Mouse (Mus musculus) limb, embryonic 14.5 days (tissue): Measurements from ENCODE around the gene Zfp668. TPM values are rescaled to one million over a fixed set of nuclear protein-coding genes. Genes with fewer than 3 reads are reported as not detected.
"Not testable (repeated sequence)": the region's sequence is repeated elsewhere in the genome, so short reads cannot be mapped to it uniquely, and the experiment has no call there.

Source experiments
- ATAC-seq: fragments of 200-750 bp; cut with Nextera tagmentation; 2 replicates; pipeline ENCODE4 v1.8.0; 2017; ENCODE audit warnings: low read depth, moderate number of reproducible peaks, moderate TSS enrichment; ENCODE audit not compliant: low FRiP score
- DNase-seq: peaks from one replicate; pipeline ENCODE4 v3.0.0-alpha.2; 2015; ENCODE audit warnings: low spot score
- H3K27ac ChIP-seq: fragments of 300-500 bp; sonication (generic); replicated peaks from 2 replicates; pipeline ENCODE4 v1.5.1; 2014; ENCODE audit warnings: low read depth, mild to moderate bottlenecking, low read length, moderate library complexity, mixed read lengths
- H3K27me3 ChIP-seq: fragments of 300-500 bp; sonication (generic); 2 replicates; pipeline ENCODE4 v1.6.1; 2014; ENCODE audit warnings: low read length, mixed read lengths; ENCODE audit not compliant: control insufficient read depth, insufficient read depth
- H3K36me3 ChIP-seq: fragments of 300-500 bp; sonication (generic); 2 replicates; pipeline ENCODE4 v1.6.1; 2014; ENCODE audit warnings: mild to moderate bottlenecking, low read length, moderate library complexity, mixed read lengths; ENCODE audit not compliant: control insufficient read depth, insufficient read depth
- H3K4me1 ChIP-seq: fragments of 300-500 bp; sonication (generic); 2 replicates; pipeline ENCODE4 v1.6.1; 2014; ENCODE audit warnings: antibody characterized with exemption, low read length, mixed read lengths; ENCODE audit not compliant: control insufficient read depth, insufficient read depth
- H3K4me2 ChIP-seq: fragments of 300-500 bp; sonication (generic); replicated peaks from 2 replicates; pipeline ENCODE4 v1.6.1; 2014; ENCODE audit warnings: low read depth, mild to moderate bottlenecking, low read length, moderate library complexity; ENCODE audit not compliant: severe bottlenecking
- H3K4me3 ChIP-seq: fragments of 300-500 bp; sonication (generic); replicated peaks from 2 replicates; pipeline ENCODE4 v1.5.1; 2014; ENCODE audit warnings: low read length
- H3K9ac ChIP-seq: fragments of 300-500 bp; sonication (generic); 2 replicates; pipeline ENCODE4 v1.6.1; 2014; ENCODE audit warnings: mild to moderate bottlenecking, low read depth, low read length, moderate library complexity; ENCODE audit not compliant: severe bottlenecking
- H3K9me3 ChIP-seq: fragments of 300-500 bp; sonication (generic); 2 replicates; pipeline ENCODE4 v1.6.1; 2016; ENCODE audit warnings: low read length; ENCODE audit not compliant: control insufficient read depth
- POLR2A ChIP-seq: fragments of 200-500 bp; IDR thresholded peaks from 2 replicates; pipeline ENCODE4 v1.8.0; 2012; ENCODE audit warnings: inconsistent platforms, mild to moderate bottlenecking, moderate library complexity, borderline replicate concordance; ENCODE audit not compliant: insufficient read depth, insufficient read length; ENCODE audit errors: extremely low read depth
- WGBS: fragments of 180-500 bp; shearing (Covaris S2); extraction: QIAGEN DNeasy Blood & Tissue Kit; methylation state at CpG from one replicate; pipeline ENCODE4 v1.1.7; 2014; 5-methylcytosine and 5-hydroxymethylcytosine counted together
- polyA plus RNA-seq, 2 experiments: library from polyadenylated mRNA; depleted of rRNA in 1 of 2; stranded (reverse) in 1 of 2; unstranded in 1 of 2; fragments of >200 nt; fragmentation: Nextera tagmentation in 1 of 2; extraction: Ambion mirVana in 1 of 2; gene quantifications; 2 replicates each; pipeline versions ENCODE4 v1.2.1 to v1.2.3; 2012 to 2014

Gene Zfp668
- polyA plus RNA-seq, 2 experiments, result 10.9 to 11.0 TPM

DNA sequence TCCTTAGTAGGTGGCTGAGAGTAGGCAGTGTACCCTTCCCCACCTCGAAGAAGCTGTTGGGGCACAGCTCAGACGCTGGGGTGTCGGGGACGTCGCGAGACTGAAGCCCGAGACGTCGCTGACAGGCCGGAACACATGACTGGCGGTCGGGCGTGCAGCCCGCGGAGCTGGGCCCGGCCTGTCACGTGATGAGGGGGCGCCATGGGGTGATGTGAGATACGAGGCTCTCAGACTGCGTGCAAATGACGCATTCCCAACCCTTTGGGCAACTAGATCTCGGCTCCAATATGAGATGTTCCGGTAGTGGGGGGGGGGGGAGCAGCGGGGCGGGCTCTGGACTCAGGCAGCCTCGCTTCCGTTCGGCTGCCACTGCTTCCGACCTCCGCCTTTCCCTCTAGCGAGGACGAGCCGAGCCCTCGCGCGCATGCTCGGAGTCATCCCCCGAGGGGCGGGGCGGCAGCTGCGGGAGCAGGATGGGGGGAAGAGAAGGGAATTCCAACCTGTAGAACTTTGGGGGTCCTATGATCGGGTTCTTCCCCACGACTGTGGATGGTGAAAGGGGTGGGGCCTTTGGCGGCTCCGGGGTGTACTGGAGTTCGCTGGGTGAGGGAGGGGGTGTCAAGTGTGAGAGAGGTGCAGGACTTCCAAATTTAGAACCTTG, 35.2 kb downstream of the Zfp668 start:
- 0 out of 2 replicates have a peak, but pooled peaks cover 12% of the 10 kb centered on the region for H3K4me1 ChIP-seq
- TF ChIP-seq POLR2A, result no peak
- peak overlapping the region; percentile 90 for H3K27ac ChIP-seq
- no peaks in the 10 kb centered on the region for H3K9me3 ChIP-seq
- peaks cover 26% of the 10 kb centered on the region; the same call in 1 of the 2 replicates for H3K36me3 ChIP-seq
- peak; percentile 92 for ATAC-seq
- 0% methylated on average over 33 of the region's 46 CpGs for WGBS
- peak overlapping the region; percentile 93 for H3K4me2 ChIP-seq
- DNase-seq, result peak; percentile 93
- H3K27me3 ChIP-seq, result no peaks in the 10 kb centered on the region
- H3K4me3 ChIP-seq, result peak overlapping the region; percentile 75
- peak overlapping the region; percentile 69 for H3K9ac ChIP-seq

DNA sequence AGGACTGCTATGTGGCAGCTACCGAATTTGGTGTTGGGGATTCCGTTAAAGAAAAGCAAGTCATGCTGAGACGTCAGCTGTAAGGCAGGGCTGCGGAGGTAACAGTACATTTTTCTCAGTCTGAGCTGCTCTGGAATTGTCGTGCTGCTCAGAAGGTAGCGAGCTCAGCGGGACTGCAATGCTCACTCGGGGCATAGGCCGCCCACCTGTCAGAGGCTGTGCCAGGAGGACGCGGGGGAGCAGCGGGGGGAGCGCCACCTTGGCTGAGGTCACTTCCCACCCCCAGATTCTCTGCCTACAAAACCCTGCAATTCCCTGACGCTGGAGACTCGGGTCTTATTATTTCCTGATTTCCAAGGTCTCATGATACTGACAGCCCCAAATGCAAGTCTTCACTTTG, 35.7 kb downstream of the Zfp668 start:
- H3K27me3 ChIP-seq, result no peaks in the 10 kb centered on the region
- H3K27ac ChIP-seq, result peak overlapping the region; percentile 90
- no peak for TF ChIP-seq POLR2A
- DNase-seq, result no peak
- H3K9me3 ChIP-seq, result no peaks in the 10 kb centered on the region
- H3K4me3 ChIP-seq, result peak overlapping the region; percentile 75
- peak overlapping the region; percentile 69 for H3K9ac ChIP-seq
- H3K4me1 ChIP-seq, result 0 out of 2 replicates have a peak, but pooled peaks cover 12% of the 10 kb centered on the region
- H3K4me2 ChIP-seq, result peak overlapping the region; percentile 93
- H3K36me3 ChIP-seq, result peaks cover 20% of the 10 kb centered on the region; the same call in 1 of the 2 replicates
- peak; percentile 6 for ATAC-seq
- 4% methylated on average over 15 of the region's 15 CpGs for WGBS

DNA sequence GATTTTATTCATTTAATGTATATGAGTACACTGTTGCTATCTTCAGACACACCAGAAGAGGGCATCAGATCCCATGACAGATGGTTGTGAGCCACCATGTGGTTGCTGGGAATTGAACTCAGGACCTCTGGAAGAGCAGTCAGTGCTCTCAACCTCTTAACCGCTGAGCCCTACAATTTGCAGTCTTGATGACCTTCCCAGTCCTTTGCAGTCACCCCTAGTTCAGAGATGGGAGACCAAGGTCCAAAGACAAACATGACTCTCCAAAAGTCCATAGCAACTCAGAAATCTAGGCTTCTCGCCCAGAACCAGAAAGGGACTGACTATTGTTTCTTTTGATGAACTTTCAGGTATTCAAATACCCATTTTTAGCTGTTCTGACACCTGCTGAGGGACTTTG, 36.6 kb downstream of the Zfp668 start:
- not testable (repeated sequence) for H3K9me3 ChIP-seq, ATAC-seq

DNA sequence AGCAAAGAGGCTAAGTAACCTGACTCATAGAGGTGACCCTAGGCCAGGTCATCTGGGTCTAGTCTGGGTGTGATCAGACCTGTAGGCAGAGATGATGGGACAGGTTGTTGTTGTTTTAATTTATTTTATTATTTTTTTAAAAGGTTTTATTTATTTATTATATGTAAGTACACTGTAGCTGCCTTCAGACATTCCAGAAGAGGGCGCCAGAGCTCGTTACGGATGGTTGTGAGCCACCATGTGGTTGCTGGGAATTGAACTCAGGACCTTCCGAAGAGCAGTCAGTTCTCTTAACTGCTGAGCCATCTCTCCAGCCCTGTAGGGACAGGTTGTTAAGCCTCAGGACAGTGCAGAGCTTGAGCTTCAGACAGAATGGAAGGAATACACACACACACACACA, 38.8 kb downstream of the Zfp668 start:
- H3K4me3 ChIP-seq, DNase-seq, H3K9ac ChIP-seq, H3K27me3 ChIP-seq, H3K27ac ChIP-seq, H3K36me3 ChIP-seq, ATAC-seq, H3K4me2 ChIP-seq, H3K9me3 ChIP-seq: not testable (repeated sequence)
- 76% methylated on average over 4 of the region's 4 CpGs for WGBS
- H3K4me1 ChIP-seq, result 0 out of 2 replicates have a peak, but pooled peaks cover 12% of the 10 kb centered on the region

More for the DNA sequence above, 36.6 kb downstream of the Zfp668 start:
- Histone ChIP-seq H3K4me1 (0 out of 2 replicates have a peak, but pooled peaks cover 12% of the 10 kb centered on the region), H3K36me3 (peaks cover 14% of the 10 kb centered on the region; the same call in 1 of the 2 replicates)
- 90% methylated on average over 2 of the region's 2 CpGs for WGBS
- not testable (repeated sequence) for DNase-seq, H3K27me3 ChIP-seq, H3K9ac ChIP-seq, H3K4me3 ChIP-seq, H3K4me2 ChIP-seq, H3K27ac ChIP-seq

GRCm38 (mm10) chr7:127837473-127837872, 39.2 kb downstream of the Zfp668 start:
- ATAC-seq, result no peak
- H3K4me3 ChIP-seq, result no peak overlapping the region
- 90% methylated on average over 5 of the region's 5 CpGs for WGBS
- no peaks in the 10 kb centered on the region for H3K27me3 ChIP-seq
- no peak overlapping the region for H3K4me2 ChIP-seq
- no peak for TF ChIP-seq POLR2A
- no peaks in the 10 kb centered on the region for H3K9me3 ChIP-seq
- no peak overlapping the region for H3K9ac ChIP-seq
- no peaks in the 10 kb centered on the region for H3K36me3 ChIP-seq
- no peak overlapping the region for H3K27ac ChIP-seq
- 0 out of 2 replicates have a peak, but pooled peaks cover 8% of the 10 kb centered on the region for H3K4me1 ChIP-seq
- DNase-seq, result no peak
